In the genomic region with DNA sequence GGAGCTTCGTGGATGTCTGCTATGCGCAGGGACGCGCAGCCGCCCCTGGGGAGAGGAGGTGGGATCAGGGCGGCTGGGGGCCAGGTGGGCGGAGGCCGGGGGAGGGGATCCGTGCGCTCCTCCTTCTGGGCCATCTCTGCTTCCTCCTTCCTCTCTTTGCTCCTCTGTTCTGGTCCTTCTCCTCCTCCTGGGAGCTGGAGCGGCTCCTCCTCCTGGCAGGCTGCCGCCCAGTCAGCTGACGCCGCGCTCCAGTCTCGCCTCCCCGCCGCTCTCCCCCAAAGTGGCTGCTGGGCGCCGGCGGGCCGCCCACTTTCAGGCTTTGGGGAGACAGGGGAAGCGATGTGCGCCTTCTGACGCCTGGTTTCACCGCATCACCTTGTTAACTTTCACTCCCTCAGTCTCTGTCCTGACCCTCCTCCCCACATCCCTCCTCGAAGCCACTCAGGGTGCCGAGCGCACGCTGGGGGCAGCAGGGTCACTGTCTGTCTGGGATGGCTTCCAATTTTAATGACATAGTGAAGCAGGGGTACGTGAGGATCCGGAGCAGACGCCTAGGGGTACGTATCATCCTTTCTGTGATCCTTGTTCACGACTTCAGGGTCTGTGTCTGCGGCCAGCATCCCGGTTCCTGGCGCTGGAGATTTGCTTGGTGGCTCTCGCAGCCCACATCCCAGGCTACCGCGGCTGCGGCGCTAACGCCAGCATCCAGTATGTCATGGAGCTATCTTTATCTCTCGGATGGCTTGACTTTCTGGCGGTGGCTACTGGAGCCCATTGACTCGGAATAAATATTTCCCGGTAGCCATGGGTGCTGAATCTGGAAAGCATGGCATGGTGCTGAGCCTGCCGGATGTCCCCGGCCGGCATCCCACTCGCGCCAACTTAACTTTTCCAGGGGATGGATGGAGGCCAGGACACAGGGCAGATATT, we compare ENCODE assay signal across 9 mouse cellular contexts. TPM values are rescaled to one million over a fixed set of nuclear protein-coding genes. Genes with fewer than 3 reads are reported as not detected.
DNase-seq lines count a peak whose midpoint lies in the region; ATAC-seq and TF ChIP-seq lines count a peak whose summit lies in the region.
"Had no signal": no experiment of that assay in that cellular context is flagged by ENCODE, and none has a peak within 500 bp of the region (broad histone marks: within the 10 kb centered on the region; RNA-seq: fewer than 3 reads in every experiment).

Dok5 (plus strand) TSS at position 176 of the 930 bp plus-strand sequence.

- no peaks in the 10 kb centered on the region for H3K36me3 ChIP-seq in intestine, postnatal 0 days (ENCODE audit: control insufficient read depth, insufficient read depth)
- peaks cover 6% of the 10 kb centered on the region; the same call in 1 of the 2 replicates for H3K36me3 ChIP-seq in midbrain, embryonic 10.5 days
- no peaks in the 10 kb centered on the region for H3K36me3 ChIP-seq in stomach, embryonic 14.5 days (ENCODE audit: control insufficient read depth, insufficient read depth, low read length)

- intact Hi-C loops in left cerebral cortex, postnatal 25 days (cut with DNase I), result loop anchor here (2.0 to 5.0 kb wide), 3 partner anchors 35 to 115 kb away; no protein-coding TSS in a partner anchor

- H3K9me3 ChIP-seq in intestine, postnatal 0 days (ENCODE audit: control insufficient read depth), result no peaks in the 10 kb centered on the region
- no peaks in the 10 kb centered on the region for H3K9me3 ChIP-seq in midbrain, embryonic 10.5 days (replicated peaks)
- H3K9me3 ChIP-seq in stomach, embryonic 14.5 days (ENCODE audit: control insufficient read depth, low read depth, low read length), result no peaks in the 10 kb centered on the region

- peak; percentile 14 for DNase-seq in adrenal gland, adult 8-10 months
- peak; percentile 31 for DNase-seq in embryo, embryonic 11.5 days (ENCODE audit: low read depth, low spot score)
- DNase-seq in gastrocnemius, postnatal 4 days (ENCODE audit: low spot score in 2 of 2), result peak; percentile 65 to 82
- DNase-seq in left cerebral cortex, postnatal 25 days (ENCODE audit: low spot score in 2 of 2), result peak; percentile 89 to 96
- DNase-seq in midbrain, embryonic 10.5 days (ENCODE audit: low spot score), result peak; percentile 75

- peaks cover 16% of the 10 kb centered on the region; the same call in 1 of the 2 replicates for H3K27me3 ChIP-seq in intestine, postnatal 0 days (replicated peaks; ENCODE audit: control insufficient read depth, insufficient read depth, low read length)
- peaks cover 32% of the 10 kb centered on the region for H3K27me3 ChIP-seq in midbrain, embryonic 10.5 days (ENCODE audit: low read depth, poor library complexity, severe bottlenecking)
- H3K27me3 ChIP-seq in stomach, embryonic 14.5 days (ENCODE audit: control insufficient read depth, insufficient read depth, low read length), result no peaks in the 10 kb centered on the region

- peak; percentile 22 for ATAC-seq in intestine, postnatal 0 days
- peak; percentile 91 for ATAC-seq in stomach, embryonic 14.5 days (ENCODE audit: insufficient number of reproducible peaks, insufficient read depth, low FRiP score, low read depth)
- ATAC-seq in megakaryocyte progenitor cell, adult 5-6 weeks (replicated peaks; ENCODE audit: poor library complexity), result no peak

- peak within 1 kb of the TSS; percentile 60 for H3K4me2 ChIP-seq in intestine, postnatal 0 days (replicated peaks; ENCODE audit: low read depth)
- peak within 1 kb of the TSS; percentile 85 for H3K4me2 ChIP-seq in stomach, embryonic 14.5 days (replicated peaks; ENCODE audit: low read depth, low read length)

- H3K4me1 ChIP-seq in intestine, postnatal 0 days (replicated peaks; ENCODE audit: control insufficient read depth, insufficient read depth, low read length), result no peaks in the 10 kb centered on the region
- peaks cover 45% of the 10 kb centered on the region for H3K4me1 ChIP-seq in midbrain, embryonic 10.5 days
- peaks cover 3% of the 10 kb centered on the region; the same call in 1 of the 2 replicates for H3K4me1 ChIP-seq in stomach, embryonic 14.5 days (ENCODE audit: control insufficient read depth, insufficient read depth, low read length)

- no peak for TF ChIP-seq CTCF in intestine, postnatal 0 days (IDR thresholded peaks at IDR 0.05; ENCODE audit: low read depth)

- 3% methylated on average over 45 of the region's 53 CpGs for WGBS in intestine, postnatal 0 days
- WGBS in midbrain, embryonic 10.5 days, result 2% methylated on average over 53 of the region's 53 CpGs
- WGBS in stomach, embryonic 14.5 days, result 4% methylated on average over 50 of the region's 53 CpGs

- no peak within 1 kb of the TSS for H3K27ac ChIP-seq in intestine, postnatal 0 days (ENCODE audit: low read depth, low read length)
- peak within 1 kb of the TSS; percentile 84 for H3K27ac ChIP-seq in midbrain, embryonic 10.5 days (replicated peaks)
- H3K27ac ChIP-seq in stomach, embryonic 14.5 days (ENCODE audit: low read length), result no peak within 1 kb of the TSS

- H3K9ac ChIP-seq in intestine, postnatal 0 days (ENCODE audit: low read depth, low read length), result no peak within 1 kb of the TSS; the same call in 1 of the 2 replicates
- peak within 1 kb of the TSS; percentile 42; the same call in 1 of the 2 replicates for H3K9ac ChIP-seq in stomach, embryonic 14.5 days (replicated peaks; ENCODE audit: low read depth, low read length)

- H3K4me3 ChIP-seq in intestine, postnatal 0 days (ENCODE audit: low read depth, low read length), result peak within 1 kb of the TSS; percentile 28
- H3K4me3 ChIP-seq in midbrain, embryonic 10.5 days, result peak within 1 kb of the TSS; percentile 71
- H3K4me3 ChIP-seq in stomach, embryonic 14.5 days (ENCODE audit: low read depth, low read length), result peak within 1 kb of the TSS; percentile 46

RNA-seq across cellular contexts. Expression of gene Dok5, which starts in this region (rescaled TPM):
- under 1 TPM; 0.25 to 0.84 (median 0.62) TPM for total RNA-seq in adrenal gland, adult 8-10 months (2022)
- total RNA-seq in gastrocnemius, postnatal 4 days (2021), result 10 to 100 TPM; 19.4 to 21.2 TPM
- polyA plus RNA-seq in intestine, postnatal 0 days (2015; fragmentation: Nextera tagmentation; extraction: Ambion mirVana), result 0.63 and 0.78 TPM in 2 replicates
- 10 to 100 TPM; 35.9 to 38.6 TPM for total RNA-seq in left cerebral cortex, postnatal 25 days (2021)
- 12.4 and 17.8 TPM in 2 replicates for polyA plus RNA-seq in midbrain, embryonic 10.5 days (2016; fragmentation: Nextera tagmentation; extraction: Ambion mirVana)
- polyA plus RNA-seq in stomach, embryonic 14.5 days (2014; fragmentation: Nextera tagmentation; extraction: Ambion mirVana), result 2.6 and 3.3 TPM in 2 replicates
- total RNA-seq in megakaryocyte progenitor cell, adult 5-6 weeks (2015), result 0.25 TPM in 1 of 2 replicates, not detected in the other
- not detected in 2 replicates for total RNA-seq in megakaryocyte progenitor cell, adult 5-6 weeks (2017)
- total RNA-seq: neutrophil, adult 5-6 weeks had no signal

Comparison
In these comparisons a context has a peak if more than half of its experiments do, and no peak if none do; other contexts are left out.
1. RNA of gene Dok5 (total RNA-seq): 35.9 to 38.6 TPM in left cerebral cortex, postnatal 25 days and 19.4 to 21.2 TPM in gastrocnemius, postnatal 4 days; 0.25 to 0.84 TPM in adrenal gland, adult 8-10 months and 0.25 TPM in megakaryocyte progenitor cell, adult 5-6 weeks; every median in the first group is over 10 times any median in the second.
2. Peak in DNase-seq in adrenal gland, adult 8-10 months; RNA of the gene not detected or under 1 TPM.
3. Peak in ATAC-seq, H3K4me3 ChIP-seq and H3K4me2 ChIP-seq in intestine, postnatal 0 days; RNA of the gene not detected or under 1 TPM.
4. DNase-seq: peak in every context shown above with its lines; median percentile 92 in left cerebral cortex, postnatal 25 days; 75 in midbrain, embryonic 10.5 days; 74 in gastrocnemius, postnatal 4 days; 31 in embryo, embryonic 11.5 days; 14 in adrenal gland, adult 8-10 months.
5. Peak in every context shown above with its lines, with median percentiles within 50 percentile points of each other: H3K4me3 ChIP-seq.